Mouse (Mus musculus): ENCODE measurements around the gene D17Wsu92e.

Gene D17Wsu92e

DNA sequence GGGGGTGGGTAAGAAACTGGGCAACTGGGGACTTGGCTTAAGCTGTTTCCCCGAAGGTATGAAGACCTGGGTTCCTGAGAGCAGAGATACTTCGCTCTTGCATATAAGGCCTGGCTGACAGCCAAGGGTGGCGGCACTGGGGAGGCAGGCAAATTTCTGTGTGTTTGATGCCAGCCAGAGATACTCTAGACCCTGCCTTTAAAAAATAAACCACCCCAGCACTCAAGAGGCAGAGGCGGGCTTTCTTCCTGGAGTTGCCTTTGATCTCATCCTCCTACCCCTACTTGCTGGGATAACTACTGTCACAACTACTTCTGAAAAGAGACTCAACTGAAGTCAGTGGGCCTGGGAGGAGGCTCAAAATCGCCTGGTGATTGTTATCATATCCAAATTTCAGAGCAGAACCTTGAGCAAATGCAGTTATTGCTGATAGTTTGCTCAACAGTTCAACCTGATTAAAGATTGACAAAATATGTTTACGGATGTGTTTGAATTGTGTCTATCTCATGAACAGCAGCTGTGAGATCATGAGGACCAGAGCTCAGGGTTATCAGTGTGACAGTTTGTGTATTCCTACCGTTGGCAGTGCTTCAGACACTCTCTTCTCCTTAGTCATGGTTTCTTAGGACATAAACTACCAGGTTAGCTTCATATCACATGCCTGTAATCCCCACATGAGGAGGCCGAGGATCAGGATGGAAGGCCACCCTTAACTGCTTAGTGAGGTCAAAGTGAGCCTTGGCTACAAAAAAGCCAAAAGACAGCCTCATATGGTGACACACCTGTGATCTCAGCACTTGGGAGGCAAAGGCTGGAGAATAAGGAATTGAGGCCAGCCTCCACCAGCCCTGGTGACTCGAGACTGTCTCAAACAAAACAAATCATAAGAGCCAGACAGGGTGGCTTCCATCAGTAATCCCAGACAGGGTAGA is 1.2 kb upstream of the D17Wsu92e start:
- no peak for DNase-seq (ENCODE audit: low spot score)

DNA sequence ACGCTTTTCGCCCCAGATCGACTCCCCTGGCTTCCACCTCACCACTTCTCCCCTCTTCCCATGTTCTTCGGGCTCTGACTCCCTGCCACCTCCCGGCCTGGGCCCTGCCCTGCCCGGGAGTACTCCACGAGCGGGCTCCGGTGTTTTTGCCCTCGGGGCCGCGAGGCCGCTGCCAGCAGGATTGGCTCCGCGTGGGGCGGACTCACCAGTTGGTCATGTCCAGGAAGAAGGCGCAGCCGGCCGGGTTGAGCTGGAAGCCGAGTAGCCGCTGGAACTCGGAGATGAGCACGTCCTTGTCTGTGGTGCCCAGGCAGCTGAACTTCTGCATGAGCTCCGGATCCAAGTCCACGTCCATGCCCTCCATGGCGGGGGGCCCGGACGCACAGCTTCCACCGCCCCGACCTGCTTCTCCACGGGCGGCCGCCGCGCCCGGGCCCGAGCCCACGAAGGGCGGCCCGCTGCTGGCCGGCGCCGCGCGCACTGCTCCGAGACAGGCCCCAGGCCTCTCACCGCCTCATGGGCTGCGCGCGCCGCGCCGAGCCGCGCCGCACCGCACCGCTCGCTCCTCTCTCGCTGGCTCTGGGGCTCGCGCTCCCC is 379 bp downstream of the D17Wsu92e start:
- peak; percentile 67 for DNase-seq (ENCODE audit: low spot score)

DNA sequence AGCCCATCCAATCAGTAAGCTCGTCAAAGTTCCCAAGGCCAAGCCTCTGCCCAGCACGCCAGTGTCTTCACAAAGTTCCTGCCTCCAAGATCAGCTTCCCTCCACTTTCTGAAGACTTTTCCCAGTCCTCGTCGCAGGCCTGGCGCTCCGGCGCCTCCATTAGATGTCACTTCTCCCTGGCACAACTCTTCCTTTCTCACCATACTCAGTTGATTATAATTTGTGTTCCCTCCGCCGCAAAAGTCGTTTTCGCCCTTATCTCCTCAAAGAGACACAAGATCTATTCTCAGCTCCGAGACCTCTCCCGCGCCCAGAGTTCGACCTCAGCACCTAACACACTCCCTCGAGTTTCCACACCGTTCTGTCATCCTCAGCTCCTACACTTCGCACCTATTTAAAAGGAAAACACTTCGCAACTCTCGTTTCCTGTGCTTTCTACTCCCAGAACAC is 902 bp downstream of the D17Wsu92e start:
- no peak for DNase-seq (ENCODE audit: low spot score)

DNA sequence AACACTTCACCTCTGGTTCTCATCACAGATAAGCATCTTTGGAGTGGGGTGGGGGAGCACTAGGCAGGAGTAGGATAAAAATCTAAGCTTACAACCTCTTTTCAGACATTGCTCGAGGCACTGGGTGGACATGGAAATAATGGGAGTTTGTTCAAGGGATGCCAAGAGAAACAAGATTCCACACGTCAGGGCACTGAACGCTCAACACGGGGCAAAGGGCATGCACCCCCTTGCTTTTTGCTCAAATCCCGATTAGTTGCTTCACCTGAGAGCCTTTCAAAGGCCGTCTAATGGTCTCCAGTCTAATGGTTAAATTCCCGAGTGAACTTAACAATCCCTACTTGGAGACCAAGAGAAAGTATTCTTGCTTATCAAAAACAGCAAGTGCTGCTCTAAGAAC is 1.4 kb downstream of the D17Wsu92e start:
- DNase-seq (ENCODE audit: low spot score): no peak

DNA sequence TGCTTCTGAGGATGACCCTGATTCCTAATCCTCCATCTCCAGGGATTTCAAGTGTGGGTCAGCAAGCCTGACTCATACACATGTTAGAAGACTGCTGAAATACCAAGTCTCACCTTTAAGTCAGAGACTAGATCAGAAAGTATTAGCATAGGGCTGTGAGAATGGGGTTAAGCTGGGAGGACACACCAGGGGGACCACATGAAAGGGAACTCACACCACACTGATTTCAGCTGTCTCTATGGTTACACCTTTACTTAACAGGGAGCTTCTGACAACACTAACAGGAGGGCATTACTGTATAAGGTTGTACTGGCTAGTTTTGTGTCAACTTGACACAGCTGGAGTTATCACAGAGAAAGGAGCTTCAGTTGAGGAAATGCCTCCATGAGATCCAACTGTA is 5.8 kb downstream of the D17Wsu92e start:
- no peak for DNase-seq (ENCODE audit: low spot score)

DNA sequence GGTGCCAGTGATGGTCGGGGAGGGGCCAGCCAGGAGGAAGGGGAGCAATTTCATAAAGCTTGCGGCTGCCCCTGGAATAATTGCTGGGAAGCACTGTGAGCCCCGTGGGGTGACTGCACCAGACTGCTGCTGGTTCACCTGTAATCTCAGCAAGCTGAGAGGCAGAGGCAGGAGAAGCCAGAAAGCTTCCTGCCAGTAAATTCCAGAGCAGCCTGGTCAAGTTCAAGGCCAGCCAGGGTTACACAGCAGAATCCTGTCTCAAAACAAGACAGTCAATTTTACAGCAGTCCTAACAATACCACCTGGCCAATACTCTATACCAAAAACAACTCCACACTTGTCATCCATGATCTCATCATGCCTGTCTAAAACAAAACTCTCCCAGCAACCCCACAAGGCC is 8.5 kb downstream of the D17Wsu92e start:
- no peak for DNase-seq (ENCODE audit: low spot score)

DNA sequence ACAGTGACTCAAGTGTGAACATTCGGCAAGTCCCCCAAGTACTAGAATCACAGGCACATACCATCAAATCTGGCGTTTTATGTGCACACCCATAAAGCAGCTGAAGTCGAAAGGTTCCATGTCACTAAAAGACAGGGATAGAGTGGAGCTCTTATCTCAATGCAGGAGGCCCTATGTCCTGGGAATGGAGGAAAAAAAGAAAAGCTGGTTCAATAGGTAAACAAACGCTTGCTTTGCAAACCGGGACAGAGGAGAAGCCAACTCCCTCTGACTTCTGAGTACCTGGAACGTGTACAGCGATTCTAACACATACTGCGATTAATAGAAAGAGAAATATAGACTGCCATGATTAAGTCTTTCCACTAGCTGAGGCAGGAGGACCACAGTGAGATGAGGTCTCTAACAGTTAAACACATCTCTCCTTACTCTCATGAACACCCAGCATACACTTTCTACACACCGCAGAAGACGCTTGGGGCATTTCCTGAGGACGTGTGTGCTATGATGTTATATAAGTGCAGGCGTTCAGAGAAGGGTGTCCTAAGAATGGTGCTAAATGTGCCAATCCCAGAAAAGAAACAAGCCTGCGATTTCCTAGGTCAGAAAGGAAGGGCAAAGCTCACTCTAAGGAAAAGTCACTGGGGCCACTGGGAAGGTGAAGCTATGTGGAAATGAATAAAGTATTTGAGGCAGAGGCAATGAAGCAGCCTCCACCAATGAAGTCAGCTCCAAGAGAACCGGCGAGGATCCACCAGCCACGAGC is 9.7 kb downstream of the D17Wsu92e start:
- no peak for DNase-seq (ENCODE audit: low spot score)

DNA sequence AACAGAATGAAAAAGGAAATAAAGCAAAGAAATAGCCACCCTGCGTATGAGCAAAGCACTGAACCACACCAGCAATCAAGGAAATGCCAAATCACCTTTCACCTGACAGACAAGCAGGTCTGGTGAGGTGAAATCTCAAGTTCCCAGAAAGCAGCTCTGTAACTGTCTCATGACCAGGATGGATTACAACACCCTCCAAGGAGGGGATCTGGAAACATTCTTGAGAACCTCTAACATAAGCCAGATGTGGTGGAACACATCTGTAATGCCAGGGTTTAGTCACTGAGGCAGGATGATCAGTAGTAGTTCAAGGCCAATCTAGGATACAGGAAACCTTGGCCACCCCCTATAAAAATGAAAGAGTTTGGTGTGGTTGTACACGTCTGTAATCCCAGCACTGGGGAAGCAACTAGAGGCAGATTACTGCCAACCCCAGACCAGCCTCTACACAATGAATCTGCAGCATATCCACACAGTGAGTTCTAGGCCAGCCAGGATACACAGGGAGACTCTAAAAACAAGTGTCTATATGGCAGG is 12.8 kb downstream of the D17Wsu92e start:
- no peak for DNase-seq (ENCODE audit: low spot score)

DNA sequence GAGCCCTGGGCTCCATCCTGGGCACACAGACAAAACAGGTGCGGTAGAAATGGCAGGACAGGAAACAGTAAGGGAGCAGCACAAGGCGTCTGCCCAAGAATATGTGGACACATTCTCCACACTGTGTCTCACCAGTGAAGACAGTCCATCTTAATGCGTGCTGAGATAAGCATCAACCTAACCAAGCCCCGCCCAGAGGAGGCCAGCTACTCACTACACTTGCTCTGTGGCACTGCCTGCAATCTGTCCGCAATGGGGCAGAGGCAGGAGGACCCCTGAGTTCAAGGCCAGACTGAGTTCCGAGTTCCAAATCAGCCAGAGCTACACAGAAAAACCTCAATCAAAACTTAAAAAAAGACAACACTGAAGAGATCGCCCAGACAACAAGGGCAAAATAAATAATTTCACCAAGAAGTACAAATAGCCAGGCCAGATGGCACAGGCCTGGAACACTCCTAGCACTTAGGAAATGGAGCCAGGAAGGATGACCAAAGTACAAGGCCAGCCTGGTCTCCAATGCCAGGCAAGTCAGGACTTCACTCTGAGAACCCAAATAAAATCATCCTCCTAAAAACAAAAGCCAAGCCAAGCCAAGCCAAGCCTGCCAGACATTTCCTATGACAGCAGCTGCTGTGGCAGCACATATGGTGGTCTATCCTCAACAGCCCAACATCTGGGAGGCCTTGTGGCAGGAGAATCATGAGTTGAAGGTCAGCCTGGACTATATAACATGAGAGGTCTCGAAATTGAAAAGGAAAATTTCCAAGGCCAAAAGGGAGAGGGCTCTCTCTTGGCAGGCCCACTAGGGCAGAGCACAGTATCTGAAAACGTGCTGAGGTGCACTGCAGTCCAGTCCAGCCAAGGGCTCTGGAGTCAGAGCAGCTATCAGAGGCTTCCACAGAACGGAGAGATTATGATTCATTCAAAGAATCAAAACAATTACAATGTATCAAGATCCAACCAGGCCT is 15.4 kb downstream of the D17Wsu92e start:
- DNase-seq (ENCODE audit: low spot score): peak; percentile 74

DNA sequence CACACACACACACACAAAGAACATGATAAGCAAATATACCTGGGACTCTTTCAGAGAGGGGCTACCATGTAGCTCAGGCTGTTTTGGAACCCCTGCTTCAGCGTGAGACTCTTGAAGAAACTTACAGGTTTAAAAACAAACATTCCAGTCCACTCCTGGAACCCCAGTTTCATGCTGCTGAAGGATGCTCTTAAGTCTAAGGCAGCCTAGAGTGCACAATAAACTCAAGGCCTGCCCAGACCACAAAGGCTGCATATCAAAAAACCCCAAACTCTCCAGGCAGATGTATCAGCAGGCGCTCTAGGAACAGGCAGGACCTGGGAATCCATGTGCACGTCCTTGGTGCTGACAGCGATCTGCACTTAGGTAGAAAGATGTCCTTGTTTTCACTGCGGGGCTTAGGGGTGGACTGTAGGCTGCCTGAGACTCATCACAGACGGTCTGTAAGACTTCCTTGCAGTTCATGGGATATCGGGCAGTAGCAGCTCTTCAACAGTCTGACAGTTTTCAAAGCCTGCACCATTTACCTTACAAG is 16.2 kb downstream of the D17Wsu92e start:
- DNase-seq (ENCODE audit: low spot score): no peak

DNA sequence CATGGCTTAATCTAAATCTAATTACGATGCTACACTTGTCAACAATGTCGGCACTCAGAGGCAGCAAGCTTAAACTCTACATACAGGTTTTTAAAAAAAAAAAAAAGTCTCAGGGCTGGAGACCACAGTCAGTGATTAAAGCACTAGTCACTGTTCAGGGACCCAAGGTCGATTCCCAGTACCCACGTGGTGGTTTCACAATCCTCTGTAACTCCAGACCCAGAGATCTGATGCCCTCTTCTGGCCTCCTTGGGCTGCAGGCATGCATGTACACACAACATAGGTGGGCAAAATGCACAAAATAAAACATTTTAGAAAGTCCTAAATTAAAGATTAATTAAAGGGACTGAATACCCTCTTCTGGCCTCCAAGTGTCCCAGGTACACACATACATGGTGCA is 16.7 kb downstream of the D17Wsu92e start:
- no peak for DNase-seq (ENCODE audit: low spot score)

DNA sequence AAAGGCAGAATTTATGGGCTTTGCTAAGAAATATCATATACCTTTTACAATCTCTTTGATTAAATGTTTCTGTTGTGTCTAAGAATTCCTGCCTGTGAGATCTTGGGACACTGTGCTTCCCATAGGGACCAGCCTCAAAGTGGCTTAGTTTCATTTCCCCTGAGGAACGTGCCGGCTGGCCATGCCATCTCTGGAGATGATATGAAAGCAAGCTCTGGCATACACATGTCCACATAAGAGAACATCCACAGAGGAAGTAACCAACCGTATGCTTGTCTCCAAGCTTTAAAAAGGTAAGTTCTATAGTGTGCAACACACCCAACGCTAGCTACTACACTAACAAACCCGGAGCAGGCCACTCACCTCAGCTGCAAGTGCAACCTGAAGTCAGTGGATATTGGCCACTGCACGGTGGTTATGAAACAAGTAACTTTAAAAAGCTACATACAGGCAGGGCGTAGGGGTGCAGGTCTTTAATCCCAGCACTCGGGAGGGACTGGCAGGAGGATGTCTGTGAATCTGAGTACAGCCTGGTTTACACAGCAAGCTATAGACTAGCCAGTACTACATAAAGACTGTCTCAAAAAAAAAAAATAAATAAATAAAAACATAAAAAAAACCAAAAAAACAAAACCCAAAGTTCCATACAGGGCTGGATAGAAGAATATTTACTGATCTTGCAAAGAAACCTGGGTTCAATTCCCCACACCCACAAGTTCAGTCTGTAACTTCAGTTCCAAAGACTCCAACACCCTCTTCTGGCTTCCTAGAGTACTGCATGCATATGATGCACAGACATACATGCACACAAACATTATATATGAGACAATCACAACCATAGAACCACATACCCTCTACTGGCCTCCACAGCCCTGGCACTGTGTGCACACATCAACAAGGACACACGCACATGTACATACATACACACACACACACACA is 19.5 kb downstream of the D17Wsu92e start:
- no peak for DNase-seq (ENCODE audit: low spot score)

DNA sequence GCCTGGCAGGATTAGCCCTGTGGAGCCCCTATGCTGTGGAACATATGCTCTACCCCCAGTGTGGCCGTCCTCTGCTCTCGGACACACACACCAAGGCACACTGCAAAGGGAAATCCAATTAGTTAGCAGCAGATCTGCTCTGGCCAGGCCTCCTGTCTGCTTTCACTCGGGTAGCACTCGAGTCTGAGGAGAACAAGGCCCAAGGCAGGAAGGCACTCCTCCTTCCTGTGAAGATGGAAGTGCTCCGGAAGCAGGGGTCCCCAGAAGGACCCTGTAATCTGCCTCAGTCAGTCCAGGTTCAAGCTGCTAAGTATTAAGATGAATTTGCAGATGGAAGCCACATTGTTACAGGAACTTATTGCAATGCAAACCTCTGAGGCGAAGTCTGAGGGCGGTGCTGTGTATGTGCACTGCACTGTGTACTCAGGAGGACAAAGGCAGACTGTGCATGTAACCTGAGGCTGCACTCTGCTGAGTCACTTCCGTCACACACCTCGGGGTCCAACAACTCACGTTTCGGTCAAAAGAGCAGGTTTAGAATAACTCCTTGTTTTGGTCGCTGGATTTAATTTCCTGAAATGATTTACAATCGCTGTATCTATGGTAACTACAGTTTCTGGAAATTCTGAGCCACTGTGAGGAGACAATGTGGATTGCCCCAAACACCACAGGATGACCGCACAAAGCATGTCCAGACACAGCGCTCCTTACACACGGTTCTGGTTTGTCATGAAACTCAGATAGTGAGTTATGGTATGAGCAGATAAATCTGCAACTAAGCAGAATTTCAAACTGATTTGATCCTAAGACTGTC is 20.5 kb downstream of the D17Wsu92e start:
- no peak for DNase-seq (ENCODE audit: low spot score)

DNA sequence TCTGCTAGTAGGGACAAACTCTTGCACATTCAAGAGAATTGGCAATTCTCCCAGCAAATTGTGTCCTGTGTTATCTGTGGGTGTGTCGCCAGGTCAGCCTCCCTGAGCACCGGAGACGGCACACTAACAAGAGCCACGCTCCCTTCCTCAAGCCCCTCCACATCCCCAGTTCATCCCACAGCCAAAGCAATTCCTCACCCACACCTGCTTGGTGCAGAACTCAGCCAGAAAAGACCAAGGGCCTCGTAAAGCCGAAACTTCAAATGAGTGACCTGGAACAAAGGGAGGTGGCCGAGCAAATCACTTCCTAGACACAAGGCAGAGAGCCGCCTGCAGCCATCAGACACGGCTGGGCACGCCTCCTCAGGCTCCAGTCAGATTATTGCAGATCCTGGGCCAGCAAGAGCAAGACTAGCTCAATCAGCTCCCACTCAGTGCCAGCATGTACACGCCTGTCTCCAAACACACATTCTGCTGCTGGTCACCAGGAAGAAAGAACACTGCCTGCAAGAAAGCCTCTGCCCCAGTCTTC is 23.0 kb downstream of the D17Wsu92e start:
- peak; percentile 59 for DNase-seq (ENCODE audit: low spot score)

DNA sequence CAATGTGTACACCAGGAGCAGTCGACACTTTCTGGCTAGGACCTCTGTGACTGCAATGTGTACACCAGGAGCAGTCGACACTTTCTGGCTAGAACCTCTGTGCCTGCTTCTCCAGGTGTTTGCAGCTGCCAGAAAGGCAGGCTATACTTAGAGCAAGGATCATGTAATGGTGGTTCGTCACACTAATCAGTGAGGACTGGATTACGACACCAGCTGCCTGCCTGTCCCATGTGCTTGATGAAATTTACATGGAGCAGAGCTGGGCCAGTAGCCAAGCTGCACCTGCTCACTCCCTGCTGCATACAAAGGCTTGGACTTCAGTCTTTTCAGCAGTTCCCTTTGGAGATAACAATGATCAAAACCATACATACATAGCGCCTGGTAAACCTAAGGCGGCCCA is 23.7 kb downstream of the D17Wsu92e start:
- DNase-seq (ENCODE audit: low spot score): no peak

DNA sequence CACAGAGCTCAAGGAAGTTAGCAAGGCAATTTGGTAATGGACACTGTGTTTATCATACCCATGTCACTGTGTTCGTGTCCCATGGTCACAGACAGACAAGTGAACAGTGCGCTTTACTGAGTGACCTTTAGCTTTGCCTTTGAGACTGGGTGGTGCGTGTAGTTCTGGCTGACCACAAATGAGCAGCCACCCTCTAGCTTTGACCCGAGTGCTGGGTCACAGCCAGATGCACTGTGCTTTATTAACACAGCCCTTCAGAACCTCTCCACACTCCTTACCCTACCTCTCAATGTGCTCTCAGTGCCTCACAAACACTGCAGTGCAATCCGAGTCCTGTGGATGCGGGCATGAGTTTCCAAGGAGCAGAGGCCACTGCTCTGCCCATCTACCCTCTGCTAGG is 27.3 kb downstream of the D17Wsu92e start:
- DNase-seq (ENCODE audit: low spot score): no peak

DNA sequence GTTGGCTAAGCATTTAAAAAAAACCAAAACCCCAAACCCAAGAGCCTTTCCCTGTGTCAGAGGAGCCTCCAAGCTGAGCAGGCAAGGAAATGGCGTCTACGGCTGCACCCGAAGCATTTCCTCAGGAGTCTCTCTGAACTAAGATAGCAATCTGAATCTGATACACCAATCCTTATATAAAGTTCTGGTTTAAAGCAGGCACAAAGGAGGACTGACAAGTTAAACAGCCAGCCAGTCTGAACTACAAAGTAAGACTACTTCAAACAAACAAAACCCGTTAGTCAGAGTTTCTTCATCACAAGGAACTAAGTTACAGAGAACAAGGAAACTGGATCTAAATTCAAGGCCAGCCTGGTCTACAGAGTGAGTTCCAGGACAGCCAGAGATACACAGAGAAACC is 27.9 kb downstream of the D17Wsu92e start:
- DNase-seq (ENCODE audit: low spot score): no peak

DNA sequence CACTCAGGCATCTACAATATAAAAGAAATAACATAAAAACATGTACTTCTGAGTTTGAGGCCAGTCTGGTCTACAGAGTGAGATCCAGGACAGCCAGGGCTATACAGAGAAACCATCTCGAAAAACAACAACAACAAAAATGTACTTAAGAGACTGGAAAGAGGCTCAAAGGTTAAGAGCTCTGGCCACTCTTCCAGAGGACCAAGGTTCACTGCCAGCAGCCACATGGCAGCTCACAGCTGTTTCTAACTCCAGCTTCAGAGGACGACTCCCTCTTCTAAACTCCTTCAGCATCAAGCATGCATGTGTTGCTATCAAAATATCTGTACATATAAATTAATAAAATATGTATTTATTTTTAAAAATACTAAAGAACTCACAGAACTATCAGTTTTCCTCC is 28.9 kb downstream of the D17Wsu92e start:
- no peak for DNase-seq (ENCODE audit: low spot score)

DNA sequence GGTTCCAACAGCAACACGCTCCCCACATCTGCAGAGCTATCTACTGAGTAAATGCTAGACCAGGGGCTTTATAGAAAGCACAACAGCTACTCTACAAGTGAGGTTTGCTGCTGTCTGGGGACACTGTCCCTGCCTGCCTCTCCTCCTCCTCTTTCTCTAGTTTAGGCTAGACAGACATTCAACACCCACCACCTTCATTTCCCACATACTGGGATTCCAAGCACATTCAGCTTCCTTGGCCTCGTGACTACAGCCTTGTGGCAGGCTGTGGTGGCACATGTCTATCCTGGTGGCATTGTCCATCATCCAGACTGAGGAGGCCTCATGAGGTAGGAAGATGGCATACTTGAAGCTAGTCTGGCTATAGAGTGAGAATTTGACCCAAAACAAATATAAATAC is 29.5 kb downstream of the D17Wsu92e start:
- no peak for DNase-seq (ENCODE audit: low spot score)

Measured in testis, postnatal 14 days (tissue).